Mouse (Mus musculus) gastrocnemius, postnatal 14 days (tissue): ENCODE measurements around the gene Trim67. TPM values are rescaled to one million over a fixed set of nuclear protein-coding genes. Genes with fewer than 3 reads are reported as not detected.
A peak's percentile ranks its signal among the peaks of the same experiment; 100 is the strongest.

Experiments used
- DNase-seq: peaks from one replicate; pipeline ENCODE4 v3.0.0; 2021; ENCODE audit warnings: mixed read lengths
- intact Hi-C: fragments of 180-260 bp; cut with DNase I; formaldehyde crosslinking; loops from one replicate; pipeline ENCODE4 v1.15.1; 2025; ENCODE audit warnings: low total_unique reads
- long read RNA-seq, 2 experiments: library from polyadenylated mRNA; stranded (forward); transcript quantifications; one replicate each; pipeline ENCODE4 v2.0.0; 2021
- total RNA-seq, 2 experiments: library from RNA; stranded (reverse); gene quantifications; 2 replicates each; pipeline ENCODE4 v1.2.3; 2021

Trim67 gene
- total RNA-seq, result under 1 TPM; 0.07 to 0.18 TPM
- long read RNA-seq, experiment 1, result 0 reads
- long read RNA-seq, experiment 2, result 0 reads

DNA sequence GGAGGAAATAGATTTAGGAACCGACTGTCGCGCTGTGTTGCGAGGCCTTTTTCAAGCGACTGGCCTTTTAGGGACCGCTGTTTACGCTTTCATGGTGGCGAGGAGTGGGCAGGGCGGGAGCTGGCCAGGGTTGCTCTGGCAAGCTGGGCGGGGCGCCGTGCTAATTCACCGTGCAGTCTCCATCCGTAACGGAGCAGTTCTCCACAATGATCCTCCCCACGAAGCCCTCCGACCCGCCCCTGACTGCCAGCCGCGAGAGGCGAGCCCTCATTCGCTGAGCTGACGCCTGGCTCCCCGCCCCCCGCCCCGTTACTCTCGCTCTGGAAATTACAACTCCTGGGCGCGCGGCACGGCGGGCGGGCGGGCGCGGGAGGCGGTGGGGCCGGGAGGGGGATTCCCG is at the start of gene Trim67:
TSS of gene Trim67 (plus strand) at position 385 of the 400 bp plus-strand sequence.
- intact Hi-C loops, result no loop called here
- peak; percentile 33 for DNase-seq

DNA sequence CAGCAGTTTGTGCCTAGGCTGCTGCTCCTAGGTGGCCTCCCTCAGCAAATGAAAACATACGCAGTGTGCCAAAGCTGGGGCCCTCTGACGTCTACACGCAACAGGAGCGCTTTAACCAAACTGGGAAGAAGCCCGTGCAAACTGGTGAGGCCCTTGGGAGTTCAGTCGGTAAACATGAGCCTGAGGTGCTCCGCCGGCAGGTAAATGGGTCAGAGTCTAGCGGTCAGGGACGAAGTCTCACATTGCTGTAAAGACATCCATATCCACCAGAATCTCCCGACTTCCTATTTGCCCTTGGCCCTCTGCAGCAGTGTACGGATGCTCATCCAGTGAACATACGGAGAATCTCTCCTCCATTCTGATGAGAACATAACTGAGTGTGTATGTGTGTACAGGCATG is 46.2 kb upstream of the Trim67 start:
- intact Hi-C loops, result no loop called here

DNA sequence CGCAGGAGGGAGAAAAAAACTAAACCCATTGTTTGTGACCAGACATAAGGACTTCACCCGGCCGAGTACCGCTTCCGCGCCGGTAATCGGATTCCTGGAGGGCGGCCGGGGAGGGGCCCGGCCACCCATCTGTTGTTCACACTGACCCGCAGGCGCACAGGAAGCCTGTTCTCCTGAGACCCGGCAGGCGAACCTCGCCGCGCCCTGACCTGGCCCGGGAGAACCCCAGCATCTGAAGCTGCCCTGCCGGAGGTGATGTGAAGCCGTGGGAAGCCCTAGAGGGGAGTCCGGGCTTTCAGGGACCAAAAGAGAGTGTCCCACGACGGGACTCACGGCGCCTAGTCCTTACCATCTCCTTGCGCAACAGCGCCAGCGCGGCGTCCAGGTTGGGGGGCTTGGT is 41.7 kb upstream of the Trim67 start:
- intact Hi-C loops, result no loop called here
- DNase-seq, result peak; percentile 14

More for the DNA sequence above, 46.2 kb upstream of the Trim67 start:
- no peak for DNase-seq

DNA sequence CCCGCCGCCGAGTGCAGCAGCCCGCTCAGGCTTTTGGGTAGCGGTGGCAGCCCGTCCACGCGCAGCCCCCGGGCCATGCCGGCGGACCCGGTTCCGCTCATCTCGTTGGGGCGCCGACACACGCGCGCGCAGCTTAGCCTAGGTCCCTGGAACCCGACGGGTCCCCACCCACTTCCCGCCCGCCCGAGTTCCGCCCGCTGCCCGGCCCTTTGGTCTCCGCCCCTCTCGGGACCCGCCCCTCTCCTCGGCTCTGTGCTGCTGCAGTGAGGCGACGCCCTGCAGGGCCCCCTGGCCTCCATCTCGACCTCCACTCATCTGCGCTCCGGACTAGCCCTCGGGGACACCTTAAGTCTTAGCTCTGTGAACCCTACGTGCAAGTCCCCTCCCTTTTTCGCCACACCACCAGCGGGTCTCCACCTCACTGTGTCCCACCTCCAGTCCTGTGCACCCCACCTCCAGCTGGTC is 41.2 kb upstream of the Trim67 start, which contains the start of gene Fam89a:
TSS of gene Fam89a (minus strand) at position 124 of the 465 bp plus-strand sequence.
- DNase-seq, result peak; percentile 49
- intact Hi-C loops, result no loop called here

DNA sequence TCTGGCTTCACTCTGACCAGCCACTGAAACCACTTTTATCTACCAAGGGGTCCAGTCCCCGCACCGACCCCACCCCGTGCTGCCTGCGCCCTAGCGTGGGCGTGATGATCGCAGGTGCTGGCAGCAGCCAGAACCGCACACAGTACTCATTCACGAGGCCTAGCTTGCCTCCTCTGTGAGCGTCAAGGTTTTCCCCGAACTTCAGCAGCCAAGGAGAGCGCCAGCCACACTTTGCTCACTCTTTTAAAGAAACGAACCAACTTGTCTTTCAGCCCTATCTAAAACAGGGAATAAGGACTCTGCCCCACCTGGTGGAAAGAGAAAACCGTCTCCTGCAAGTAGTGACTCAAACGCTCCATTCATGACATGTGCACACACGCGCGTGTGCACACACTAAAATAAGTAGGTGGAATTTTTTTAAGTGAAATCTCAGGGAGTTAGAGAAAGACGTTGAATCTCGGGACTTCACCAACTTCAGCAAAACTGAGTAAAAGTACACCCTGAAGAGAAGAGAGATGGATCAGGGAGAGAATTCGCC is 40.5 kb upstream of the Trim67 start:
- intact Hi-C loops, result no loop called here
- DNase-seq, result no peak

- intact Hi-C loops, result no loop called here
- DNase-seq, result no peak
These were observed 38.6 kb upstream of the Trim67 start for GRCm38 (mm10) chr8:124754101-124754791.

GRCm38 (mm10) chr8:124754792-124755190 is 38.1 kb upstream of the Trim67 start:
- intact Hi-C loops, result no loop called here
- no peak for DNase-seq

GRCm38 (mm10) chr8:124755481-124755880 is 37.4 kb upstream of the Trim67 start:
- intact Hi-C loops, result no loop called here
- no peak for DNase-seq

DNA sequence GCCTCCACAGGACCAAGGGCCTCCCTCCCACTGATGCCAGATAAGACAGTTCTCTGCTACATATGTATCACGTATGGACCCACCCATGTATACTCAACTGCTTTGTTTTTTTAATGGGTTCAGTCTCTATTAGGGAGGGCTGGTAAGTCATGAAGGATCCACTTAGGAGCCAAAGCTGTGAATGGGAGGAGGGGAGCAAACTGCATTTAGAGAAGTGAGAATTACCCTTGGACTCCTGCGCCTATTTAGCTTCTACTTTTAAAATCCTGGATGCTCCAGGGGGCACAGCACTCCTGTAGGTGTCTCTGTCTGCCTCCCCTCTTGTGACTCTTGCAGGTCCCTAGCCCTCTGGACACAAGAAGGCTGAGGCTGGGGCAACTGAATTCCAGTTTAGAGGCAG is 36.7 kb upstream of the Trim67 start:
- DNase-seq, result no peak
- intact Hi-C loops, result no loop called here

- DNase-seq, result no peak
- intact Hi-C loops, result no loop called here
These were observed 36.3 kb upstream of the Trim67 start for GRCm38 (mm10) chr8:124756601-124757000.

GRCm38 (mm10) chr8:124758544-124758943 is 34.3 kb upstream of the Trim67 start:
- DNase-seq, result no peak
- intact Hi-C loops, result no loop called here

DNA sequence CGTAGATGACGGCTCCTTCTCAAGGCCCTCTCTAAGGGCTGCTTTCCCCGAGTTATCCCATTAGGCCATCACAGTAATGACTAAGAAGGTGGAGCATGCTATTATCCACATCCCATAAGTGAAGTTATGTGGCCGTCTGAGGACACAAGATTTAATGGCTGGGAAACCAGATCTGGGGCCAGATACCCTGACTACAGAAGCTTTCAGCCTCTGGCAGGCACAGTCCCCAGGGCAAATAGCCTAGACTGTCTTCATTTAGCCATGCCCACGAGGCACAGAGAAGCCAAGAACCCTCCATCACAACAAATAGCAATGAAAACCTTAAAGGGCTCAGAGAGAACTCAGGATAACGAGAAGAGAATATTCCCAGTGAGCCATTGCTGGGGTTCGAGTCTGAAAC is 29.8 kb upstream of the Trim67 start:
- intact Hi-C loops, result no loop called here
- no peak for DNase-seq

- DNase-seq, result no peak
- intact Hi-C loops, result no loop called here
These were observed 20.5 kb upstream of the Trim67 start for GRCm38 (mm10) chr8:124772389-124772788.

DNA sequence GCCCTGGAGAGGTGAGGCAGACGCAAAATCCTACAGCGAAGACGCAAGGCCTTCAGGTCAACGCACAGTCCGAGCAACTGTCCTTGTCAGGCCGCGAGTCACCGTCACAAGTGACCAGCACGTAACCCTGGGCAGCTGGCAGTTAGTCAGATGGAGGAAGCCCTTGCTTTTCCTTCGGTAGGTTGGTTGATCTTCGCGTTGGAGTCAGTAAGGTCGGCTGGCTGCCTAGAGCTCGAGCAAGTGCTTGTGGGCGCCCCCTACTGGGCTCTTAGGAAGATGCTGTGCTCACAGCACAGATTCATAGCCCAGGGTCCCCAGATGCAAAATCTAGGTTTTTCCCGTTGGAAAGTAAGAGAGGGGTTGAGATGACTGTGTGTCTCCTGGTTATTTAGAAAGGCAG is 17.2 kb upstream of the Trim67 start:
- DNase-seq, result peak; percentile 66
- intact Hi-C loops, result no loop called here

DNA sequence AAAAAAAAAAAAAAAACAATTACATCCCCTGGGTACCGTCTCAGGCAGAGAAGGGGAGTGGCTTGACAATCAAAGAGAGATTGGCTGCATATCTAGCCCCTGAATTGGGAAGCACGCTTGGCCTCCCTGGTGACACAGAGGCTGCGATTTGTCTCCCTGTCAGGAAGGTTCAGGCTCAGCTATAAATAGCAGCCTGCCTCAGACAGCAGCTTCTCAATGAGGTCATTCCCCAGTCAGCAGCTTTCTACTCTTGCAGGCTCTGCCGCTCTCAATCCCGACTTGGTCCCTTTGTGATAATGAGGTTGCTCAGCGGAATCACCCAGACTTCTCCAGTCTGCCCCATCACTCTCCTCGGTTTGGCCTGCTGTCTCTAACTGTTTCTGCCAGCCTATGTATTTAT is 12.7 kb upstream of the Trim67 start:
- peak; percentile 26 for DNase-seq
- intact Hi-C loops, result no loop called here

GRCm38 (mm10) chr8:124782431-124782830 is 10.5 kb upstream of the Trim67 start:
- DNase-seq, result peak; percentile 10
- intact Hi-C loops, result no loop called here

GRCm38 (mm10) chr8:124783228-124783627 is 9.7 kb upstream of the Trim67 start:
- intact Hi-C loops, result no loop called here
- DNase-seq, result no peak

DNA sequence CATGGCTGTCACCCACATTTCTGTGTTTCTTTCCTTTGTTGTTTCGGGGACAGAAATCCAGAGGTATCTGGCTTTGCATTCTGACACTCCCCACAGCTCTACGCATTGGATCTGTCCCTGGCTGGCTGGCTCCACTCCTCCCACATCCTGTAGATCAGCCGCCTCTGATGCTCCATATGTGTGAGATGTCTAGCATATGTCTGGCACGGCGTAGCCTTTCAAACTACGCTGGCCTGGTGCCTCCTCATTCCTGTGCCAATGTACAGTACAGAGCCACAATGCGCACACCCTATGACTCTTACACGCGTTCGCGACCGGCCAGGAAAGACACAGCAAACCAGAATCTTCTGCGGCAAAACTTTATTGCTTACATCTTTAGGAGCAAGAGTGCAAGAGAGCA is 8.3 kb upstream of the Trim67 start:
- no peak for DNase-seq
- intact Hi-C loops, result no loop called here

GRCm38 (mm10) chr8:124790676-124791075 is 2.2 kb upstream of the Trim67 start:
- DNase-seq, result no peak
- intact Hi-C loops, result no loop called here

GRCm38 (mm10) chr8:124791751-124792150 is 1.1 kb upstream of the Trim67 start:
- no peak for DNase-seq
- intact Hi-C loops, result no loop called here

DNA sequence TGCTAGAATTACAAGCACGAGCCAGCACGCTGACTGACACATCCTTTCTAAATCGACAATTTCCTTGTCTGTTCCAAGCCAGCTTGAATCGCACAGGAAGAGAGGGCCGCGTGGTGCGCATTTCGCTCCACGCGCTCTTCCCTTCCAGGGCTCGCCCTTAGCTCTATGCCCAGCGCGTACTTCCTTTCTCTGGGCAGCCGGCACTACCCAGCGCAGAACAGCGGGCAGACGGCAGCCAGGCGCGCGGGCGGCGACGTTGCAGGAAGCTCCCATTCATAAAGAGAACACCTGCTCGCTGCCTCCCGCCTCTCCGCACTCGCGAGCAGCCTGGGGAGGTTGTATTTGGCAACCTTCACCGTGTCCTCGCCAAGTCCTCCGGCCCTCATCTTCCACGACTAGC is 706 bp upstream of the Trim67 start:
- intact Hi-C loops, result no loop called here
- no peak for DNase-seq
